Mouse (Mus musculus) forebrain, embryonic 10.5 days (tissue): ENCODE data around the gene Rap1a. TPM values are rescaled to one million over a fixed set of nuclear protein-coding genes. Genes with fewer than 3 reads are reported as not detected.

Experiments used
- DNase-seq: peaks from one replicate; pipeline ENCODE4 v3.0.0-alpha.2; 2017; ENCODE audit warnings: low spot score; ENCODE audit errors: extremely low spot score
- H3K27ac ChIP-seq: fragments of 300-500 bp; sonication (generic); 2 replicates; pipeline ENCODE4 v1.5.1; 2016; ENCODE audit warnings: mild to moderate bottlenecking
- H3K27me3 ChIP-seq: fragments of 300-500 bp; sonication (generic); 2 replicates; pipeline ENCODE4 v1.6.1; 2016; ENCODE audit warnings: mild to moderate bottlenecking; ENCODE audit not compliant: poor library complexity, severe bottlenecking
- H3K36me3 ChIP-seq: fragments of 300-500 bp; sonication (generic); replicated peaks from 2 replicates; pipeline ENCODE4 v1.6.1; 2016; ENCODE audit warnings: mild to moderate bottlenecking, moderate library complexity
- H3K4me1 ChIP-seq: fragments of 300-500 bp; sonication (generic); 2 replicates; pipeline ENCODE4 v1.6.1; 2016
- H3K4me3 ChIP-seq: fragments of 300-500 bp; sonication (generic); 2 replicates; pipeline ENCODE4 v1.5.1; 2016; ENCODE audit warnings: mild to moderate bottlenecking, moderate library complexity
- H3K9me3 ChIP-seq: fragments of 300-500 bp; sonication (generic); 2 replicates; pipeline ENCODE4 v1.6.1; 2016; ENCODE audit warnings: mild to moderate bottlenecking, moderate library complexity
- WGBS: fragments of 180-500 bp; shearing (Covaris S2); methylation state at CpG from one replicate; pipeline ENCODE4 v1.1.7; 2016; 5-methylcytosine and 5-hydroxymethylcytosine counted together
- polyA plus RNA-seq: library from polyadenylated mRNA; unstranded; fragments of >200 nt; fragmentation: Nextera tagmentation; extraction: Ambion mirVana; gene quantifications from 2 replicates; pipeline ENCODE4 v1.2.1, GENCODE M21; 2016

Gene Rap1a
- polyA plus RNA-seq, 1 experiment from 2014 or later: 75.5 TPM

GRCm38 (mm10) chr3:105750810-105751209 is 50.3 kb downstream of the Rap1a start:
- DNase-seq: no peak
- H3K4me3 ChIP-seq: no peak overlapping the region
- H3K36me3 ChIP-seq: peaks cover 7% of the 10 kb centered on the region
- H3K4me1 ChIP-seq: no peaks in the 10 kb centered on the region
- H3K9me3 ChIP-seq: no peaks in the 10 kb centered on the region
- no peaks in the 10 kb centered on the region for H3K27me3 ChIP-seq
- 81% methylated on average over 2 of the region's 2 CpGs for WGBS
- no peak overlapping the region for H3K27ac ChIP-seq

- Histone ChIP-seq H3K27ac (no peak overlapping the region), H3K4me1 (no peaks in the 10 kb centered on the region), H3K4me3 (no peak overlapping the region), H3K9me3 (no peaks in the 10 kb centered on the region), H3K36me3 (peaks cover 7% of the 10 kb centered on the region), H3K27me3 (no peaks in the 10 kb centered on the region)
- DNase-seq: no peak
- 87% methylated on average over 2 of the region's 2 CpGs for whole genome bisulfite sequencing
Measured at GRCm38 (mm10) chr3:105746542-105746941, 54.6 kb downstream of the Rap1a start.

- Histone ChIP-seq H3K4me1 (no peaks in the 10 kb centered on the region), H3K36me3 (peaks cover 37% of the 10 kb centered on the region), H3K27ac (no peak overlapping the region), H3K27me3 (no peaks in the 10 kb centered on the region), H3K4me3 (no peak overlapping the region), H3K9me3 (no peaks in the 10 kb centered on the region)
- DNase-seq: no peak
- 88% methylated on average over 3 of the region's 3 CpGs for WGBS
Measured at GRCm38 (mm10) chr3:105737666-105738065, 63.5 kb downstream of the Rap1a start.

GRCm38 (mm10) chr3:105737070-105737469 is 64.1 kb downstream of the Rap1a start:
- WGBS: 94% methylated on average over 7 of the region's 7 CpGs
- Histone ChIP-seq H3K36me3 (peaks cover 38% of the 10 kb centered on the region), H3K4me3 (no peak overlapping the region), H3K9me3 (no peaks in the 10 kb centered on the region), H3K27ac (no peak overlapping the region), H3K4me1 (no peaks in the 10 kb centered on the region), H3K27me3 (no peaks in the 10 kb centered on the region)
- DNase-seq: no peak

- DNase-seq: no peak
- H3K4me3 ChIP-seq: no peak overlapping the region
- no peaks in the 10 kb centered on the region for H3K27me3 ChIP-seq
- H3K4me1 ChIP-seq: no peaks in the 10 kb centered on the region
- H3K36me3 ChIP-seq: peaks cover 39% of the 10 kb centered on the region
- H3K27ac ChIP-seq: no peak overlapping the region
- 88% methylated on average over 1 of the region's 1 CpGs for WGBS
- H3K9me3 ChIP-seq: no peaks in the 10 kb centered on the region
Measured at GRCm38 (mm10) chr3:105736148-105736547, 65.0 kb downstream of the Rap1a start.

- Histone ChIP-seq H3K4me1 (no peaks in the 10 kb centered on the region), H3K9me3 (no peaks in the 10 kb centered on the region), H3K27ac (no peak overlapping the region), H3K36me3 (peaks cover 44% of the 10 kb centered on the region), H3K27me3 (no peaks in the 10 kb centered on the region), H3K4me3 (no peak overlapping the region)
- DNase-seq: no peak
Measured at GRCm38 (mm10) chr3:105735285-105735684, 65.9 kb downstream of the Rap1a start.

GRCm38 (mm10) chr3:105733538-105733937 is 67.6 kb downstream of the Rap1a start:
- H3K36me3 ChIP-seq: peaks cover 44% of the 10 kb centered on the region
- no peaks in the 10 kb centered on the region for H3K27me3 ChIP-seq
- H3K27ac ChIP-seq: no peak overlapping the region
- no peaks in the 10 kb centered on the region for H3K9me3 ChIP-seq
- H3K4me1 ChIP-seq: no peaks in the 10 kb centered on the region
- H3K4me3 ChIP-seq: no peak overlapping the region
- no peak for DNase-seq
- WGBS: 95% methylated on average over 4 of the region's 4 CpGs

- no peak overlapping the region for H3K4me3 ChIP-seq
- no peak for DNase-seq
- H3K27ac ChIP-seq: no peak overlapping the region
- H3K27me3 ChIP-seq: no peaks in the 10 kb centered on the region
- H3K9me3 ChIP-seq: no peaks in the 10 kb centered on the region
- WGBS: 93% methylated on average over 4 of the region's 4 CpGs
- no peaks in the 10 kb centered on the region for H3K4me1 ChIP-seq
- H3K36me3 ChIP-seq: peaks cover 37% of the 10 kb centered on the region
Measured at GRCm38 (mm10) chr3:105732360-105732759, 68.8 kb downstream of the Rap1a start.

- H3K27me3 ChIP-seq: no peaks in the 10 kb centered on the region
- H3K36me3 ChIP-seq: peaks cover 6% of the 10 kb centered on the region
- 9% methylated on average over 1 of the region's 1 CpGs for WGBS
- H3K27ac ChIP-seq: no peak overlapping the region
- H3K9me3 ChIP-seq: no peaks in the 10 kb centered on the region
- no peak for DNase-seq
- no peak overlapping the region for H3K4me3 ChIP-seq
- H3K4me1 ChIP-seq: peaks cover 5% of the 10 kb centered on the region
Measured at GRCm38 (mm10) chr3:105726037-105726436, 75.1 kb downstream of the Rap1a start.

- Histone ChIP-seq H3K27me3 (no peaks in the 10 kb centered on the region), H3K27ac (no peak overlapping the region), H3K4me3 (no peak overlapping the region), H3K4me1 (peaks cover 21% of the 10 kb centered on the region), H3K36me3 (peaks cover 2% of the 10 kb centered on the region; the same call in 1 of the 2 replicates), H3K9me3 (no peaks in the 10 kb centered on the region)
- no peak for DNase-seq
- WGBS: 84% methylated on average over 3 of the region's 3 CpGs
Measured at GRCm38 (mm10) chr3:105722510-105722909, 78.6 kb downstream of the Rap1a start.

- Histone ChIP-seq H3K4me3 (no peak overlapping the region), H3K27ac (no peak overlapping the region), H3K4me1 (peaks cover 26% of the 10 kb centered on the region), H3K9me3 (no peaks in the 10 kb centered on the region), H3K27me3 (no peaks in the 10 kb centered on the region), H3K36me3 (no peaks in the 10 kb centered on the region)
- WGBS: 74% methylated on average over 2 of the region's 2 CpGs
- DNase-seq: no peak
Measured at GRCm38 (mm10) chr3:105721681-105722201, 79.4 kb downstream of the Rap1a start.

GRCm38 (mm10) chr3:105720514-105720913 is 80.6 kb downstream of the Rap1a start:
- 78% methylated on average over 4 of the region's 4 CpGs for WGBS
- H3K4me1 ChIP-seq: peaks cover 34% of the 10 kb centered on the region
- no peaks in the 10 kb centered on the region for H3K36me3 ChIP-seq
- no peak overlapping the region for H3K4me3 ChIP-seq
- H3K27me3 ChIP-seq: no peaks in the 10 kb centered on the region
- DNase-seq: no peak
- no peaks in the 10 kb centered on the region for H3K9me3 ChIP-seq
- no peak overlapping the region for H3K27ac ChIP-seq

GRCm38 (mm10) chr3:105719979-105720378 is 81.2 kb downstream of the Rap1a start:
- WGBS: 85% methylated on average over 4 of the region's 4 CpGs
- no peaks in the 10 kb centered on the region for H3K9me3 ChIP-seq

GRCm38 (mm10) chr3:105718746-105719145 is 82.4 kb downstream of the Rap1a start:
- 56% methylated on average over 4 of the region's 4 CpGs for WGBS

More at GRCm38 (mm10) chr3:105719979-105720378, 81.2 kb downstream of the Rap1a start:
- Histone ChIP-seq H3K27ac (no peak overlapping the region), H3K4me3 (no peak overlapping the region), H3K4me1 (peaks cover 37% of the 10 kb centered on the region), H3K36me3 (no peaks in the 10 kb centered on the region), H3K27me3 (no peaks in the 10 kb centered on the region)
- DNase-seq: no peak

More at GRCm38 (mm10) chr3:105718746-105719145, 82.4 kb downstream of the Rap1a start:
- Histone ChIP-seq H3K4me3 (no peak overlapping the region), H3K27me3 (no peaks in the 10 kb centered on the region), H3K9me3 (no peaks in the 10 kb centered on the region), H3K4me1 (peaks cover 49% of the 10 kb centered on the region), H3K36me3 (no peaks in the 10 kb centered on the region), H3K27ac (no peak overlapping the region)
- no peak for DNase-seq
